Mouse (Mus musculus): ENCODE measurements at regions not wholly inside any gene's neighbourhood (a gene's known extent, or its start where the extent isn't known, plus 50 kb on each side); places are given as distances from the start of the nearest gene placed in this dataset.

GRCm38 (mm10) chr13:45204856-45205255 is 126.4 kb downstream of the Gm9817 start:
- Histone ChIP-seq H3K36me3 (ENCODE audit: control insufficient read depth, insufficient read depth, low read length) (no peaks in the 10 kb centered on the region), H3K27ac (replicated peaks) (no peak overlapping the region), H3K4me3 (ENCODE audit: low read depth, low read length) (no peak overlapping the region), H3K4me1 (replicated peaks; ENCODE audit: control insufficient read depth, insufficient read depth) (no peaks in the 10 kb centered on the region), H3K27me3 (ENCODE audit: control insufficient read depth, insufficient read depth, low read length) (no peaks in the 10 kb centered on the region), H3K9ac (ENCODE audit: low read length) (no peak overlapping the region), H3K4me2 (replicated peaks; ENCODE audit: low read depth) (no peak overlapping the region), H3K9me3 (ENCODE audit: control insufficient read depth, low read length) (no peaks in the 10 kb centered on the region)
- TF ChIP-seq CTCF (IDR thresholded peaks at IDR 0.05; ENCODE audit: low read depth) (no peak), EP300 (optimal IDR thresholded peaks at IDR 0.05) (no peak)
- 65% methylated on average over 6 of the region's 6 CpGs for WGBS
- ATAC-seq (ENCODE audit: low FRiP score, low TSS enrichment) (no peak), DNase-seq (ENCODE audit: low spot score) (no peak)

- Histone ChIP-seq H3K9ac (ENCODE audit: low read length) (no peak overlapping the region), H3K9me3 (ENCODE audit: control insufficient read depth, low read length) (no peaks in the 10 kb centered on the region), H3K4me3 (ENCODE audit: low read depth, low read length) (no peak overlapping the region), H3K4me2 (replicated peaks; ENCODE audit: low read depth) (no peak overlapping the region), H3K4me1 (replicated peaks; ENCODE audit: control insufficient read depth, insufficient read depth) (no peaks in the 10 kb centered on the region), H3K27me3 (ENCODE audit: control insufficient read depth, insufficient read depth, low read length) (no peaks in the 10 kb centered on the region), H3K36me3 (ENCODE audit: control insufficient read depth, insufficient read depth, low read length) (no peaks in the 10 kb centered on the region), H3K27ac (replicated peaks) (no peak overlapping the region)
- ATAC-seq (ENCODE audit: low FRiP score, low TSS enrichment) (no peak), DNase-seq (ENCODE audit: low spot score) (no peak)
- 76% methylated on average over 5 of the region's 5 CpGs for whole genome bisulfite sequencing
- TF ChIP-seq CTCF (IDR thresholded peaks at IDR 0.05; ENCODE audit: low read depth): no peak
- no peak for TF ChIP-seq EP300 (optimal IDR thresholded peaks at IDR 0.05)
Measured at GRCm38 (mm10) chr13:45208540-45209197, 130.2 kb downstream of the Gm9817 start.

GRCm38 (mm10) chr13:45211241-45211640 is 132.7 kb downstream of the Gm9817 start:
- H3K4me2 ChIP-seq (replicated peaks; ENCODE audit: low read depth): no peak overlapping the region
- 84% methylated on average over 9 of the region's 9 CpGs for WGBS
- no peak for TF ChIP-seq CTCF (IDR thresholded peaks at IDR 0.05; ENCODE audit: low read depth)
- no peaks in the 10 kb centered on the region for H3K9me3 ChIP-seq (ENCODE audit: control insufficient read depth, low read length)
- no peak for ATAC-seq (ENCODE audit: low FRiP score, low TSS enrichment)
- DNase-seq (ENCODE audit: low spot score): no peak
- H3K27me3 ChIP-seq (ENCODE audit: control insufficient read depth, insufficient read depth, low read length): no peaks in the 10 kb centered on the region
- no peak overlapping the region for H3K27ac ChIP-seq (replicated peaks)
- H3K4me3 ChIP-seq (ENCODE audit: low read depth, low read length): no peak overlapping the region
- H3K9ac ChIP-seq (ENCODE audit: low read length): no peak overlapping the region
- H3K36me3 ChIP-seq (ENCODE audit: control insufficient read depth, insufficient read depth, low read length): no peaks in the 10 kb centered on the region
- no peaks in the 10 kb centered on the region for H3K4me1 ChIP-seq (replicated peaks; ENCODE audit: control insufficient read depth, insufficient read depth)

GRCm38 (mm10) chr13:45213116-45213834 is 134.8 kb downstream of the Gm9817 start:
- no peak overlapping the region for H3K4me2 ChIP-seq (replicated peaks; ENCODE audit: low read depth)
- 53% methylated on average over 5 of the region's 5 CpGs for WGBS
- H3K4me1 ChIP-seq (replicated peaks; ENCODE audit: control insufficient read depth, insufficient read depth): no peaks in the 10 kb centered on the region
- H3K9me3 ChIP-seq (ENCODE audit: control insufficient read depth, low read length): no peaks in the 10 kb centered on the region
- H3K4me3 ChIP-seq (ENCODE audit: low read depth, low read length): no peak overlapping the region
- no peaks in the 10 kb centered on the region for H3K27me3 ChIP-seq (ENCODE audit: control insufficient read depth, insufficient read depth, low read length)
- TF ChIP-seq EP300 (optimal IDR thresholded peaks at IDR 0.05) (no peak), CTCF (IDR thresholded peaks at IDR 0.05; ENCODE audit: low read depth) (no peak)
- no peak for ATAC-seq (ENCODE audit: low FRiP score, low TSS enrichment)
- no peak overlapping the region for H3K27ac ChIP-seq (replicated peaks)
- DNase-seq (ENCODE audit: low spot score): no peak
- no peaks in the 10 kb centered on the region for H3K36me3 ChIP-seq (ENCODE audit: control insufficient read depth, insufficient read depth, low read length)
- H3K9ac ChIP-seq (ENCODE audit: low read length): no peak overlapping the region

- no peak overlapping the region for H3K4me2 ChIP-seq (replicated peaks; ENCODE audit: low read depth)
- ATAC-seq (ENCODE audit: low FRiP score, low TSS enrichment): no peak
- H3K27ac ChIP-seq (replicated peaks): no peak overlapping the region
- no peaks in the 10 kb centered on the region for H3K9me3 ChIP-seq (ENCODE audit: control insufficient read depth, low read length)
- no peak for TF ChIP-seq EP300 (optimal IDR thresholded peaks at IDR 0.05)
- TF ChIP-seq CTCF (IDR thresholded peaks at IDR 0.05; ENCODE audit: low read depth): no peak
- H3K9ac ChIP-seq (ENCODE audit: low read length): no peak overlapping the region
- no peaks in the 10 kb centered on the region for H3K27me3 ChIP-seq (ENCODE audit: control insufficient read depth, insufficient read depth, low read length)
- 82% methylated on average over 4 of the region's 4 CpGs for WGBS
- DNase-seq (ENCODE audit: low spot score): no peak
- H3K36me3 ChIP-seq (ENCODE audit: control insufficient read depth, insufficient read depth, low read length): no peaks in the 10 kb centered on the region
- H3K4me1 ChIP-seq (replicated peaks; ENCODE audit: control insufficient read depth, insufficient read depth): no peaks in the 10 kb centered on the region
- no peak overlapping the region for H3K4me3 ChIP-seq (ENCODE audit: low read depth, low read length)
Measured at GRCm38 (mm10) chr13:45218251-45218650, 139.8 kb downstream of the Gm9817 start.

GRCm38 (mm10) chr13:45219671-45220070 is 141.2 kb downstream of the Gm9817 start:
- H3K4me2 ChIP-seq (replicated peaks; ENCODE audit: low read depth): no peak overlapping the region
- H3K4me3 ChIP-seq (ENCODE audit: low read depth, low read length): no peak overlapping the region
- no peaks in the 10 kb centered on the region for H3K9me3 ChIP-seq (ENCODE audit: control insufficient read depth, low read length)
- no peak overlapping the region for H3K27ac ChIP-seq (replicated peaks)
- no peaks in the 10 kb centered on the region for H3K36me3 ChIP-seq (ENCODE audit: control insufficient read depth, insufficient read depth, low read length)
- 69% methylated on average over 3 of the region's 3 CpGs for WGBS
- no peaks in the 10 kb centered on the region for H3K4me1 ChIP-seq (replicated peaks; ENCODE audit: control insufficient read depth, insufficient read depth)
- TF ChIP-seq CTCF (IDR thresholded peaks at IDR 0.05; ENCODE audit: low read depth) (no peak), EP300 (optimal IDR thresholded peaks at IDR 0.05) (no peak)
- no peaks in the 10 kb centered on the region for H3K27me3 ChIP-seq (ENCODE audit: control insufficient read depth, insufficient read depth, low read length)
- ATAC-seq (ENCODE audit: low FRiP score, low TSS enrichment) (no peak), DNase-seq (ENCODE audit: low spot score) (no peak)
- H3K9ac ChIP-seq (ENCODE audit: low read length): no peak overlapping the region

Data from stomach, postnatal 0 days (tissue).